Mouse (Mus musculus): ENCODE results near the gene Spock2. TPM values are rescaled to one million over a fixed set of nuclear protein-coding genes. Genes with fewer than 3 reads are reported as not detected.
"Not testable (repeated sequence)": the region's sequence is repeated elsewhere in the genome, so short reads cannot be mapped to it uniquely, and the experiment has no call there.

Spock2 gene
- total RNA-seq, 2 experiments from 2014 or later = 446 to 471 TPM

GRCm38 (mm10) chr10:60141656-60142160 is 35.7 kb downstream of the Spock2 start:
- DNase-seq (ENCODE audit: low spot score in 2 of 2) = no peak

GRCm38 (mm10) chr10:60147510-60148047 is 41.6 kb downstream of the Spock2 start:
- not testable (repeated sequence) for DNase-seq (ENCODE audit: low spot score in 2 of 2)

- DNase-seq (ENCODE audit: low spot score in 2 of 2) = peak; percentile 85 to 87
Measured at GRCm38 (mm10) chr10:60148087-60148486, 42.1 kb downstream of the Spock2 start.

DNA sequence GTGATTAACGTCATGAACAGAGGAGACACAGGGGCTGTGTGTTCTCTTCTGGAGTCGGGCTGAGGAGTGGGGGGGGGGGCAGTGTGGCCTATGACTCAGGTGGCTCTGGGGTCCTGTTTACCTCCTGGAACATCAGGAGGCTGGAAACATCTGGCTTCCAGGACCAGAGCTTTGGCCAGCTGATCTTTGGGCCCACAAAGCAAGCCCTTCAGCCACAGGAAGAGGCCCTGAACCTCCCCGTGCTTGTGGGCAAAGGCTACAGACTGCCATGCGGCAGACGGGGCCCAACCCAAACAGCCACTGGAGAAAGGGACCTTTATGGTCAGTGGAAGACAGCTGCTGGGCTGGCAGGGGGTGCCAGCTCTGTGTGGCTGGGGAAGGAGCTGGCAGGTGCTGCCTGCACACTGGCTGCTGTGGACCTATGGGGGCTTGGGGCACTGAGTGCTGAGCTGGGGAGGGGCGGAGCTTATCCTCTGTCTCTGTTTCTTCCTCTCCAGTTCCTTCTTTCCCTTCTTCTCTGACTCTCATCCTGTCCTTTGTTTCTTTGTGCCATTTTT is 45.2 kb downstream of the Spock2 start:
- no peak for DNase-seq (ENCODE audit: low spot score in 2 of 2)

- DNase-seq (ENCODE audit: low spot score in 2 of 2) = no peak
Measured at GRCm38 (mm10) chr10:60156016-60156415, 50.0 kb downstream of the Spock2 start.

DNA sequence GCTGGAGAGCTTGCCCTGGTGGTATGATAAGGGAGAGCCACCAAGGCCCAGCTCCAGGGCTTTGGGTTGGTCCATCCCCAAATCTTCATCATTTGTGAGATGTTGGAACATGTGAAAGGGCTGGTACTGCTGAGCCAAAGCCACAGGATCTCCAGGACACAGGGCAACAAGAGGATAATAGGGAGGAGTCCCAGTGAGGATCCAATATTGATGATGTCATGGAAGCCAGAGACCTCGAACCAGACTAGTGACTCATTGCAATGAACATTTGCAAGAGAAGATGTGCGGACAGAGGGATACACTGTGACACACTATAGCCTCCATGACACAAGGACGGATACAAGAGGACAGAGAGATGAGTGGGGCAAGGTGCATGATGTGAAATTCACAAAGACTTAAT is 52.1 kb downstream of the Spock2 start:
- no peak for DNase-seq (ENCODE audit: low spot score in 2 of 2)

GRCm38 (mm10) chr10:60161397-60161796 is 55.4 kb downstream of the Spock2 start:
- DNase-seq (ENCODE audit: low spot score in 2 of 2) = not testable (repeated sequence)

DNA sequence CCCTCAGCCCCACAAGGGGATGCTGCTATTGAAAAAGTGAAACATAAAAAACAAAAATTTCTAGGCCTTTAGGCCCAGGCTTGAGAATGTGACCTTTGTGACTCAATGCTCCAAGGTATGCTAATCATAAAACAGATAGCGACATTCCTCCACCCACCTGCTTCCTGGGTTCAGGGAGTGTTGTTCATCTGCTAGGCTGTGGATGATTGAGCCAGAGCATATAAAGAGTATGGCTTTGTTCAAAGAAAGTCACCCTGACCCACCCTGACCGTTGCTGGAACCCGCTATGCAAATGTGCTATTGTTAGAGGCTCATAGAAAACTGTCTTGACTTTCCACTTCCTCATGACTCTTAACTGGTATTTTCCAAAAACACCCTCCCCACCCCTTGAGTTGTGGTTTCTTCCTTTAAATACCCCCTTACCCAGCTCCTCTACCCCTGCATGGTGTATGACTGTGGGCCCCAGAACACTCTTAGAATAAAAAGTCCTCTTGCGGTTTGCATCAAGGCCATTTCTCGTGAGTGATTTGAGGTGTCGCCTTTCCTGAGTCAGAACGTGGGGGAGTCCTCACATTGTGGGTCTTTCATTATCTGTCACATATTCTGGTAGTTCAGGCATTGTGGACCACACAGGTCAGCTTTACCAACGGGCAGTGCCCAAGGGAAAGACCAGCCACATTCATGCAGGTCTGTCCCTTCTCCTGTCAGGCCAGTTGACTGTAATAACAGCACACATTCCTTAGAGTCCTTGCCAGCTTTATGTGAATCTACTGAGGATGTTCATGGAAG is 56.4 kb downstream of the Spock2 start:
- DNase-seq (ENCODE audit: low spot score in 2 of 2) = not testable (repeated sequence)

- DNase-seq (ENCODE audit: low spot score in 2 of 2) = no peak
Measured at GRCm38 (mm10) chr10:60162973-60163255, 56.9 kb downstream of the Spock2 start.

GRCm38 (mm10) chr10:60164869-60165268 is 58.9 kb downstream of the Spock2 start:
- no peak for DNase-seq (ENCODE audit: low spot score in 2 of 2)

DNA sequence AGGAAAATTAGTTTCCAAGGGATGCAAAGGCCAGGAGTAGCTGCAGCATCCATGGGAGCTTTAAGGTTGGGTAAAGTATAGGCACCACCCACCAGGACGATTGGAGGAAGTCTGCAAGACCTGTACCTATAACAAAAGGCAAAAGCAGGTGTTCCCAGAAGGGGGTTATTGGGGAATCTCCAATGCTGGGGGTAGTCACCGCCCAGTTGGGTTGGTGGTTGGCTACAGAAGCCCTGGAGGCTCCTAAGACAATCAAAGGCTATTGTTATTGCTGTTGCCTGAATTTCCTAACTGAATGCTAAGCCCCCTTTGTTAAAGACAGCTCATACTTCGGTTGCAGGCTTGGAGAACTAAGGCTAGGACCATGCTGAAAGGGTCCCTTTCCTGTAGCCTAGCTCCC is 60.0 kb downstream of the Spock2 start:
- DNase-seq (ENCODE audit: low spot score in 2 of 2) = no peak

DNA sequence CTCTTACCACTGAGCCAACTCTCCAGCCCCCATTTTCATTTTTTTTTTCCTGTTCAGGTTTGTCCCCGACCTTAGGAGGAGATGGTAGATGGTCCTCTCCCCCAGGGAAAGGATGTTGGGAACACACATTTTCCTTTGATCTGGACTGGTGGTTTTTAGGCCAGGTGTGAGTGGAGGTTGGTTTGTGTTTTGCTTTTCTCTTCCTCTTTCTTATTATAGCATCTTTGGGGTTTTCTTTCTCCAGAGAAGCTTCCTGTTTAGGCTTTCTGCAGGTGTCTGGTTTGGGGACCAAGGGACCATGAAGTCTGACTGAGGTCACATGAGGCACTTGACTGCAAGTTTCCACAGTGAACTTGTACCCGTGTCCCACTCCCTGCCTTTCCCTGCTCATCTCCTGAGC is 62.3 kb downstream of the Spock2 start:
- no peak for DNase-seq (ENCODE audit: low spot score in 2 of 2)

GRCm38 (mm10) chr10:60168960-60169359 is 62.9 kb downstream of the Spock2 start:
- no peak for DNase-seq (ENCODE audit: low spot score in 2 of 2)

GRCm38 (mm10) chr10:60170326-60171089 is 64.5 kb downstream of the Spock2 start:
- no peak for DNase-seq (ENCODE audit: low spot score in 2 of 2)

DNA sequence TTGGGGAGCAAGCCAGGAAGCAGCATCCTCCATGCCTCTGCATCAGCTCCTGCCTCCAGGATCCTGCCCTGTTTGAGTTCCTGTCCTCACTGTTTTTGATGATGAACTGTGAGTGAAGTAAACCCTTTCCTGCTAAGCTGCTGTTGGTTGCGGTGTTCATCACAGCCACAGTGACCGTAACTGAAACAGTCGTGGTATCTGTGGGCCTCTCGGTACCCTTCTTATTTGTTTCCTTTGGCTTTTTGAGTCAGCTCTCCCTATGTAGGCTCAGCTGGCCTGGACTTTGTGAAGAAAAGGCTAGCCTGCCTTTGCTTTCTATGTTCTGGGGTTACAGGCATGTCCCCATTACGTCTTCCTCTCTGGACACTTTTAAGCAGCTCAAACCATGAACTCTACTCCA is 65.3 kb downstream of the Spock2 start:
- DNase-seq (ENCODE audit: low spot score in 2 of 2) = no peak

- DNase-seq (ENCODE audit: low spot score in 2 of 2) = no peak
Measured at GRCm38 (mm10) chr10:60172306-60172705, 66.3 kb downstream of the Spock2 start.

- DNase-seq (ENCODE audit: low spot score in 2 of 2) = peak; percentile 75 to 78
Measured at GRCm38 (mm10) chr10:60173035-60173434, 67.0 kb downstream of the Spock2 start.

DNA sequence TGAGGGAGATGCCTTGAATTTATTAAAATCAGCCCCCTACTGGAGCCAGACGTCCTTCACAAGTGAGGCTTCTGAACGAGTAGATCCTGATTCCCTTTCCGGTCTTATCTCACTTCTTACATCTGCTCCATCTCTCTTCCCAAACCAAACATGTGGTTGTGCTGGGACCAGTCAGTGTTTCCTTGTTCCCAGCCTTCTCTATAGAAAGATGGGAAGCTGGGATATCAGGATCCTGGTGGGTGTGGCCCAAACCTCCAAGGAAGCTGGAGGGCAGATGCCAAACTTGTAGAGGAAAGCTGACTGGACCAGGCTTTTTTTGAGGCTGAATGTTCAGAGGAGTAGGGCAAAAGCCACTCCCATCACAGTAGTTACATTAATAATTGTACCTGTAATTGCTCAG is 68.5 kb downstream of the Spock2 start:
- DNase-seq (ENCODE audit: low spot score in 2 of 2) = no peak

GRCm38 (mm10) chr10:60175306-60175705 is 69.3 kb downstream of the Spock2 start:
- DNase-seq (ENCODE audit: low spot score in 2 of 2) = not testable (repeated sequence)

Measured in layer of hippocampus, postnatal 10 days (tissue).